Comparison of ENCODE assay signal across 9 mouse cellular contexts in genomic region chr4:120404247-120404646, GRCm38 (mm10). TPM values are rescaled to one million over a fixed set of nuclear protein-coding genes. Genes with fewer than 3 reads are reported as not detected.
DNase-seq lines count a peak whose midpoint lies in the region; ATAC-seq and TF ChIP-seq lines count a peak whose summit lies in the region.
"Had no signal": no experiment of that assay in that cellular context is flagged by ENCODE, and none has a peak within 500 bp of the region (broad histone marks: within the 10 kb centered on the region; RNA-seq: fewer than 3 reads in every experiment).

No protein-coding gene starts in this region.

- H3K9ac ChIP-seq in kidney, postnatal 0 days (ENCODE audit: low read depth, low read length): no peak overlapping the region
- 0 out of 2 replicates have a peak overlapping the region, but pooled peaks have one; percentile 2 for H3K9ac ChIP-seq in embryonic facial prominence, embryonic 12.5 days
- no peak overlapping the region for H3K9ac ChIP-seq in liver, embryonic 16.5 days (ENCODE audit: low read depth, low read length)

- peak overlapping the region; percentile 57; the same call in 1 of the 2 replicates for H3K4me2 ChIP-seq in kidney, postnatal 0 days (ENCODE audit: low read length)
- peak overlapping the region; percentile 71; the same call in 1 of the 2 replicates for H3K4me2 ChIP-seq in embryonic facial prominence, embryonic 12.5 days (replicated peaks)
- H3K4me2 ChIP-seq in liver, embryonic 16.5 days (ENCODE audit: low read depth, low read length): no peak overlapping the region

- H3K4me3 ChIP-seq in kidney, postnatal 0 days (replicated peaks; ENCODE audit: low read depth, low read length): no peak overlapping the region
- peak overlapping the region; percentile 96 for H3K4me3 ChIP-seq in embryonic facial prominence, embryonic 12.5 days
- H3K4me3 ChIP-seq in liver, embryonic 16.5 days (ENCODE audit: low read depth, low read length): peak overlapping the region; percentile 97

- H3K9me3 ChIP-seq in kidney, postnatal 0 days (replicated peaks; ENCODE audit: low read length): no peaks in the 10 kb centered on the region
- H3K9me3 ChIP-seq in embryonic facial prominence, embryonic 12.5 days: no peaks in the 10 kb centered on the region
- no peaks in the 10 kb centered on the region for H3K9me3 ChIP-seq in liver, embryonic 16.5 days (replicated peaks; ENCODE audit: control insufficient read depth, low read length)

- H3K36me3 ChIP-seq in kidney, postnatal 0 days (ENCODE audit: insufficient read depth, low read length): no peaks in the 10 kb centered on the region
- H3K36me3 ChIP-seq in embryonic facial prominence, embryonic 12.5 days: no peaks in the 10 kb centered on the region
- no peaks in the 10 kb centered on the region for H3K36me3 ChIP-seq in liver, embryonic 16.5 days (ENCODE audit: control insufficient read depth, insufficient read depth)

- no peak for ATAC-seq in kidney, postnatal 0 days (replicated peaks; ENCODE audit: low FRiP score, low read depth)
- ATAC-seq in embryonic facial prominence, embryonic 12.5 days (ENCODE audit: insufficient number of reproducible peaks, insufficient read depth, low FRiP score, low TSS enrichment): no peak
- ATAC-seq in liver, embryonic 16.5 days (ENCODE audit: low read depth): no peak

- peak; percentile 3 for DNase-seq in embryo, embryonic 10 days (ENCODE audit: low spot score)
- no peak for DNase-seq in embryo, embryonic 9.5 days (ENCODE audit: extremely low spot score)
- no peak for DNase-seq in kidney, postnatal 0 days (ENCODE audit: low spot score)
- no peak for DNase-seq in kidney, postnatal 36 days
- DNase-seq in right cerebral cortex, postnatal 14 days: no peak
- DNase-seq in adrenal gland, adult 8-10 months: no peak

- H3K27me3 ChIP-seq in kidney, postnatal 0 days (ENCODE audit: insufficient read depth, low read length): no peaks in the 10 kb centered on the region
- no peaks in the 10 kb centered on the region for H3K27me3 ChIP-seq in embryonic facial prominence, embryonic 12.5 days
- H3K27me3 ChIP-seq in liver, embryonic 16.5 days (ENCODE audit: control insufficient read depth, insufficient read depth, low read depth, low read length): no peaks in the 10 kb centered on the region

- no peaks in the 10 kb centered on the region; the same call in 1 of the 2 replicates for H3K4me1 ChIP-seq in kidney, postnatal 0 days (replicated peaks; ENCODE audit: insufficient read depth, low read length)
- 0 out of 2 replicates have a peak, but pooled peaks cover 12% of the 10 kb centered on the region for H3K4me1 ChIP-seq in embryonic facial prominence, embryonic 12.5 days
- peaks cover 23% of the 10 kb centered on the region for H3K4me1 ChIP-seq in liver, embryonic 16.5 days (ENCODE audit: control insufficient read depth, low read depth, low read length)

- H3K27ac ChIP-seq in kidney, postnatal 0 days: no peak overlapping the region
- no peak overlapping the region for H3K27ac ChIP-seq in embryonic facial prominence, embryonic 12.5 days
- no peak overlapping the region for H3K27ac ChIP-seq in liver, embryonic 16.5 days (ENCODE audit: low read length)
- H3K27ac ChIP-seq: macrophage had no signal

- no peak for TF ChIP-seq CTCF in kidney, postnatal 0 days (IDR thresholded peaks at IDR 0.05; ENCODE audit: low read depth)

RNA-seq across cellular contexts. Expression of gene Scmh1, which starts 0.8 kb away (rescaled TPM):
- polyA plus RNA-seq in kidney, postnatal 0 days (2015; fragmentation: Nextera tagmentation; extraction: Ambion mirVana): 26.1 and 30.8 TPM in 2 replicates
- polyA plus RNA-seq in embryonic facial prominence, embryonic 12.5 days (2016; fragmentation: Nextera tagmentation; extraction: Ambion mirVana): 45.2 and 46.3 TPM in 2 replicates
- polyA plus RNA-seq in liver, embryonic 16.5 days (2015; fragmentation: Nextera tagmentation; extraction: Ambion mirVana): 9.6 and 10.1 TPM in 2 replicates
- total RNA-seq in adrenal gland, adult 8-10 months (2022): 10 to 100 TPM; 31.8 to 57.1 (median 47.6) TPM
